Mouse (Mus musculus): ENCODE data around the gene Noto.

Gene Noto

GRCm38 (mm10) chr6:85423836-85424379, at the start of gene Noto:
Noto (plus strand) TSS chr6:85423886.
- no peak for DNase-seq (ENCODE audit: low read depth)

GRCm38 (mm10) chr6:85373951-85374733, 49.5 kb upstream of the Noto start, which contains the start of gene Rab11fip5:
Rab11fip5 (minus strand) TSS chr6:85374634.
- no peak for DNase-seq (ENCODE audit: low read depth)

DNA sequence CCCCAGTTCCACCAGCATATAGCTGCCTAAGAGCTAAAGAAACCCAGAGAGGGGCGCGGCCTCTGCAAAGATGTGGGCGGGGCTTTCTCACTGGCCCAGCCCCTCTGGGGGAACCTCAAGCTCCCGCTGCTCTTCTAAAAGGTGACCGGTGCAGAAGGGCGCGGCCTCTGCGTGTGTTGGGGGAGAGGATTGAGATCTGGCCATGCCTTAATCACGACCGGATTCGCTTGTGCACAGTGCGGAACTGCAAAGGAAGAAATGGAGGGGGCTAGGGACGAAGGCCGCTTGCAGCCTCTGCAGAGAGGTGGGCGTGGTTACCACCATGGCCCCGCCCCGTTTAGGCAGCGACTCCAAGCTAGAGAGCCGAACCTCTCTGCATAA, 49.0 kb upstream of the Noto start:
- peak; percentile 91 for DNase-seq (ENCODE audit: low read depth)

GRCm38 (mm10) chr6:85377066-85377734, 46.5 kb upstream of the Noto start:
- DNase-seq (ENCODE audit: low read depth): no peak

DNA sequence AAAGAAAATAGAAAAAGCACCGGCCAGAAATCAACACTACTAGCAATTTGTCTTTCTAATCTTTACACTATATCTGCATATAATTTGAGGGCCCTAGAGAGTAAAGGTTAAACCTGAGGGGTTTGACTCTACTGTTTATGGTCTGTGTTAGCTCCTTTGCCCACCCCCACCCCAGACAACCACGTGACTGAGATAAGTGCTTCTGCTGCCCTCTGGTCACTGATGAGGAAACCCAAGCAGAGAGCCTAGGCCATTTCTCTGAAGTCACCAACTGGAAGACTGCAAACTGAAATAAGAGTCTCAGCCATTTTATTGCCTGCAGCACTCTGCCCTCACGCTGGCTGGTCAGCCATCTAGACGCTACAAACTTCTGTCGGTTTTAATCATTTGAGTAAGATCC, 45.8 kb upstream of the Noto start:
- no peak for DNase-seq (ENCODE audit: low read depth)

GRCm38 (mm10) chr6:85378629-85379028, 45.1 kb upstream of the Noto start:
- DNase-seq (ENCODE audit: low read depth): no peak

DNA sequence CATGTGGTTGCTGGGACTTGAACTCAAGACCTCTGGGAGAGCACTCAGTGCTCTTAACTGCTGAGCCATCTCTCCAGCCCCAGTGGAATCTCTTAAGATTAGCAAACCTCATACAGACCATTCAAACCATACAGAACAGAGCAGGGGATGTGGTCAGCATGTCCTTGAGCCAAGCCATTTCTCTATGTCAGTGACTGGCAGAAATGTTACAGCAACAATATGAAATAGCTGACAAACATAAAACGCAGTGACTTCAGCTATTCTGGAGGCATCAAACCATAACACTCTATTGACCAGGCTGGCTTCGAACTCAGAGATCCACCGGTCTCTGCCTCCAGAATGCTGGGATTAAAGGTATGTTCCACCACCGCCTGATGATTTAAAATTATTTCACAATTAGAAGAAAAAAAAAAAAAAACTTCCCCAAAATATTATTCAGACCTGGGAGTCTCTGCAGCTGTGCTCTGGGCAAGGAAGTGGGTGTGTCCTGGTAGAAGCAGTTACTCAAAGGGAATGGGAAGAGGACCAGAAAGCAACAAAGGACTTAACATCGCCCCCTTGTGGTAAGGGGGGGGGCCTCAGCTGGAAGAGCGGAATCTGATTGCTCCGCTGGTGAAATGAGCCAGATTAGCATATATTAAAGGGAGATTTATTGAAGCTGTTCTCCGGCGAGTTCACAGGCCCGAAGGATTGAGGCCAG, 43.3 kb upstream of the Noto start:
- DNase-seq (ENCODE audit: low read depth): no peak

GRCm38 (mm10) chr6:85380901-85381647, 42.6 kb upstream of the Noto start:
- DNase-seq (ENCODE audit: low read depth): no peak

DNA sequence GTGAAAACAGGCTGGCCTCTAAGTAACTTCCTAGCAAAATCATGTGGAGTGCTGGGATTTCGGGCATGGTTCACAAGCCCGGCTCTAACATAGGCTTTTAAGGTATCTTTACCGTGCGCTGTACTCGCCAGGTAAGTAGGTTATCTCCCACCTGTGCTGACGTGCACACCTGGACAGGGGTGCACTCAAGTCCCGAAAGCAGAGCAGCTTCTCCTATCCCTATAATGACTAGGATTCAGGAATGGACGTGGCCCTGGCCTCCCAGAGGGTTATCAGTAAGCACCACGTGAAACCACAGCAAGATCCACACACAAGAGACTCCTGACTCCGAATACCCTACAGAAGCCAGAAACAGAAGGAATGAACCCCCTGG, 42.1 kb upstream of the Noto start:
- DNase-seq (ENCODE audit: low read depth): no peak

GRCm38 (mm10) chr6:85382791-85383190, 40.9 kb upstream of the Noto start:
- DNase-seq (ENCODE audit: low read depth): no peak

DNA sequence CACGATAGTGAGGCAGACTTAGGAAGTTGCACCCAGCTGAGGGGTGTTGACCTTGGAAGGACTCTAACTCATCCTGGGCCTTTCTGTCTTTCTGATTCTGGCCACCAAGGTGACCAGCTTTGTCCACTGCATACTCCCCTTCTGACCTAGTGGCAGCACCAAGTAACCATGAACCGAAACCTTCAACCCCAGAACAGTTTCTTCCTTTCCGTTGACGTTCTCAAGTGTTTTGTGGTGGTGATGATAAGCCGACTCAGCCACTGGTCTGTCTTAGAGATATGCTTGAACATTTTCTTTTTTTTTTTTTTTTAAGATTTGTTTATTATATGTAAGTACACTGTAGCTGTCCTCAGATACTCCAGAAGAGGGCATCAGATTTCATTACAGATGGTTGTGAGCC, 35.1 kb upstream of the Noto start:
- DNase-seq (ENCODE audit: low read depth): no peak

GRCm38 (mm10) chr6:85391803-85392202, 31.9 kb upstream of the Noto start:
- DNase-seq (ENCODE audit: low read depth): no peak

DNA sequence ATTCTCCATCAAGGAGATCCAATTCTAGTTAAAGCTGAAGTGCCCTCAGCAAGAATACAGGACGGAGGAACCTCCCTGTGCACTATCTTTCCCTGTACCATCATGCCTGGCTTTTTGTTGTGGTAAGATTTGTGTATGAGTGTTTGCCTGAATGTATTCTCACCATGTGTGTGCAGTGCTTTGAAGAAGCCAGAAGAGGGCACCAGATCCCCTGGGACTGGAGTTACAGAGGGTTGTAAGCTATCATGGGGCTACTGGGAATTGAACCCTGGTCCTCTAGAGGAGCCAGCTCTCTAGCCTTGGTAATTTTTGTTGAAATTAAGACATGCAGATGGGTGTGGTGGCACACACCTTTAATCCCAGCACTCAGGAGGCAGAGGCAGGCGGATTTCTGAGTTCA, 28.3 kb upstream of the Noto start:
- DNase-seq (ENCODE audit: low read depth): no peak

- DNase-seq (ENCODE audit: low read depth): no peak
Observed at GRCm38 (mm10) chr6:85397165-85397564, 26.5 kb upstream of the Noto start.

DNA sequence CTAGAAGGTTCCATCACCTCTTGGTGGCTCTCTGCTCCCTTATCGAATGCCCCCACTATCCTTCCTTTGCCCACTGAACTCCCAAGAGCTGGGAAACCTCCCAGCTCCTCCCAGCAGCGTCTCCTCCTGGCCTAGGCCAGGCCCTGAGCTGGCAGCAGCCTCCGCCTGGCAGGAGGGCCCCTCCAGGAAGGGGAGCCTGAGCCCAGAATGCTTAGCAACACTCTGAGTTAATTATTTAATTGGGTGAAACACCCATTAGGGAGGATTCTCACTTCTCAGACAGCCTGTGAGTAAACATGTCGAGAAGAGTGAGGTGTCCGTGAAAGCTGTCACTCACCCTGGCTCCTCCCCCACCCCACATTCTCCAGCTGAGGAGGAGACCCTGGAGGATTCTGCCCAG, 24.0 kb upstream of the Noto start:
- no peak for DNase-seq (ENCODE audit: low read depth)

- DNase-seq (ENCODE audit: low read depth): no peak
Observed at GRCm38 (mm10) chr6:85402613-85403012, 21.1 kb upstream of the Noto start.

GRCm38 (mm10) chr6:85403039-85403438, 20.6 kb upstream of the Noto start:
- DNase-seq (ENCODE audit: low read depth): no peak

DNA sequence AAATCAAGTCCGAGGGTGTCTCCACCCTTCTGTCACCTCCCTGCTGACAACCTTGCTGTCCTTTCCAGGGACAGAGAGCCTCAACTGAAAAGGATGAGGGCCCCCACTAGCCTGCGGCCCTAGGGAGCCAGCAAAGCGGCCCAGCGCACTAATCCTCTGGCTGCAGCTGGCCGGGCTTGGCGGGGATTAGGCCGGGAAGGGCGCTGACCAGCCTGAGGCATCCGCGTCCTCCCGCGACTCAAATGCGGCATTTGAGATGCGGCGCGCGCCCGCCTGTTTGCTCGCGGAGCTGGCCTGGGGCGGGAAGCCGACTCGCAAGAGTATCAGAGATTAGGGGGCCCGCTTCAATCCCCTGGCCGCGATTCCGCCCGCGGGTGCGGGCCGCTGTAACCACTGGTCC, 14.7 kb upstream of the Noto start:
- no peak for DNase-seq (ENCODE audit: low read depth)

- DNase-seq (ENCODE audit: low read depth): peak; percentile 50
Observed at GRCm38 (mm10) chr6:85410771-85411273, 12.9 kb upstream of the Noto start.

DNA sequence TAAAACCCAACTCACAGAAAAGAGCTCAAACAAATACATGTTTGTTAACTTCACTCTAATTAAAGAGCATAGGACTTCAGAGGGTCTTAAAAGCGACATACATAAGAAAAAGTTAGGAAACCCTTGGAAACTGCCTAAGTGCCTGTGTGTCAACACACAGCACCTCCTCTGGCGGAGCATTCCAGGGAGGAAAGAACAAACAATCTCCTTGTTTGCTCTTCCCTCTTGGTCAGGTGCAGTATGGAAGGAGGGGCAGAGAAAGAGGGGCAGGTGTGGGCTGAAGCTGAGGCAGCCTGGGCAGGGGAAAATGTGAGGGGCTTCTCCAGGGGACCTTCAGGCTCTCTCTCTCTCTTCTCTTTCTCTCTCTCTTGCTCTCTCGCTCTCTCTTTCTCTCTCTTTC, 7.9 kb upstream of the Noto start:
- DNase-seq (ENCODE audit: low read depth): no peak

DNA sequence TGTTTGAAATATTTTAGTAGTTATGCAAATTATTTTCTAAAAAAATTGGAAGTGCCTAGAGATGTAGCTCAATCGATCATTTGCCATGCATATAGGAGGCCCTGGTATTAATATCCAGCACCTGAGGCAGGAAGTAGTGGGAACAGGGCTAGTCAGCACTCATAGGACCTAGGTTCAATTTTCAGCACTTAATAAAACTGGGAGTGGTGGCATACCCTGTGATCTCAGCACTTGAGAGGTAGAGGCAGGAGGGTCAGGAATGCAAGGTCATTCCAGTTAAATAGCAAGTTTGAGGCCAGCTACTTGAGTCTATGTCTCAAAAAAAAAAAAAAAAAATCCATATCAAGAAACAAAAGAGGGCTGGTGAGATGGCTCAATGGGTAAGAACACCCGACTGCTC, 4.5 kb upstream of the Noto start:
- DNase-seq (ENCODE audit: low read depth): no peak

DNA sequence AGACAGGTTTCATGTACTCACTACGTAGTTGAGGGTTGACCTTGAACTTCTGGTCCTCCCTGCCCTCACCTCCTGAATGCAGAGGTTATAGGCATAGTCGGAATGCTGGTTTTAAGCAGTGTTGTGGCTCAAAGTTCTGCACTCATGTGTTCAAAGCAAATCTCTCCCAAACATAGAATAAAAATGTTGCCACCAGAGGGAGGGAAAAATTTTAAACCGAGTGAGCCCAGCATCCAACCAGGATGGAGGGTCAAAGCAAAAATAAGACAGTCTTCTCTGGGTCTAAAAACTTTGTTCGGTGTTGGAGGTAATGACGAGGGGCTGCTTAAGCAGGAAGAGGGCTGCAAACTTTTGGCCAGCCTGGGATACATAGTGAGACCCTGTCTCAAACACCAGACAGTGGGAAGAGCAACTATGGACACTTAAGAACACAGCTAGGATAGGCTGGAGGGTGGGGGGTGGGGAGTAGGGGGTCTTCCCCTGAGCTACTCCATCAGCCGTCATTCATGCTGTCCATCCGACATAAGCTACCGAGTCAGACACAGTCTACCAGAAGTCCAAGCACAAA, 7.7 kb downstream of the Noto start:
- no peak for DNase-seq (ENCODE audit: low read depth)
